Mouse (Mus musculus): ENCODE measurements around the gene Gm43191. TPM values are rescaled to one million over a fixed set of nuclear protein-coding genes. Genes with fewer than 3 reads are reported as not detected.

Gm43191 gene
- polyA plus RNA-seq, 1 experiment from 2014 or later, result not detected

- Histone ChIP-seq H3K36me3 (ENCODE audit: control insufficient read depth, insufficient read depth, low read length) (no peaks in the 10 kb centered on the region; the same call in 1 of the 2 replicates), H3K4me2 (ENCODE audit: low read depth, severe bottlenecking) (no peak overlapping the region), H3K9me3 (ENCODE audit: control insufficient read depth, low read length) (no peaks in the 10 kb centered on the region), H3K4me3 (ENCODE audit: low read depth, low read length) (no peak overlapping the region), H3K27me3 (ENCODE audit: control insufficient read depth, insufficient read depth, low read length) (no peaks in the 10 kb centered on the region), H3K9ac (ENCODE audit: low read length) (no peak overlapping the region), H3K4me1 (ENCODE audit: control insufficient read depth, insufficient read depth, low read length) (no peaks in the 10 kb centered on the region), H3K27ac (replicated peaks; ENCODE audit: low read depth, low read length) (no peak overlapping the region)
- WGBS, result 100% methylated on average over 1 of the region's 1 CpGs
- DNase-seq (ENCODE audit: low spot score) (no peak), ATAC-seq (ENCODE audit: insufficient number of reproducible peaks, low FRiP score, low TSS enrichment, low read depth) (no peak)
Observed at GRCm38 (mm10) chr3:116631459-116631858, 49.6 kb downstream of the Gm43191 start.

- Histone ChIP-seq H3K27me3 (ENCODE audit: control insufficient read depth, insufficient read depth, low read length) (no peaks in the 10 kb centered on the region), H3K4me2 (ENCODE audit: low read depth, severe bottlenecking) (no peak overlapping the region), H3K36me3 (ENCODE audit: control insufficient read depth, insufficient read depth, low read length) (peaks cover 3% of the 10 kb centered on the region; the same call in 1 of the 2 replicates), H3K9me3 (ENCODE audit: control insufficient read depth, low read length) (no peaks in the 10 kb centered on the region), H3K4me3 (ENCODE audit: low read depth, low read length) (no peak overlapping the region), H3K9ac (ENCODE audit: low read length) (no peak overlapping the region), H3K4me1 (ENCODE audit: control insufficient read depth, insufficient read depth, low read length) (no peaks in the 10 kb centered on the region), H3K27ac (replicated peaks; ENCODE audit: low read depth, low read length) (no peak overlapping the region)
- DNase-seq (ENCODE audit: low spot score) (no peak), ATAC-seq (ENCODE audit: insufficient number of reproducible peaks, low FRiP score, low TSS enrichment, low read depth) (no peak)
- WGBS, result 91% methylated on average over 7 of the region's 7 CpGs
Observed at GRCm38 (mm10) chr3:116622641-116623040, 58.4 kb downstream of the Gm43191 start.

- Histone ChIP-seq H3K9me3 (ENCODE audit: control insufficient read depth, low read length) (no peaks in the 10 kb centered on the region), H3K4me3 (ENCODE audit: low read depth, low read length) (no peak overlapping the region), H3K4me1 (ENCODE audit: control insufficient read depth, insufficient read depth, low read length) (no peaks in the 10 kb centered on the region), H3K27ac (replicated peaks; ENCODE audit: low read depth, low read length) (no peak overlapping the region), H3K27me3 (ENCODE audit: control insufficient read depth, insufficient read depth, low read length) (no peaks in the 10 kb centered on the region), H3K4me2 (ENCODE audit: low read depth, severe bottlenecking) (no peak overlapping the region), H3K9ac (ENCODE audit: low read length) (no peak overlapping the region), H3K36me3 (ENCODE audit: control insufficient read depth, insufficient read depth, low read length) (peaks cover 7% of the 10 kb centered on the region; the same call in 1 of the 2 replicates)
- WGBS, result 93% methylated on average over 7 of the region's 7 CpGs
- DNase-seq (ENCODE audit: low spot score), result no peak
- ATAC-seq (ENCODE audit: insufficient number of reproducible peaks, low FRiP score, low TSS enrichment, low read depth), result no peak
Observed at GRCm38 (mm10) chr3:116620636-116621370, 60.3 kb downstream of the Gm43191 start.

- peaks cover 12% of the 10 kb centered on the region; the same call in 1 of the 2 replicates for H3K36me3 ChIP-seq (ENCODE audit: control insufficient read depth, insufficient read depth, low read length)
Observed at GRCm38 (mm10) chr3:116618855-116619254, 62.2 kb downstream of the Gm43191 start.

GRCm38 (mm10) chr3:116615318-116616068 is 65.6 kb downstream of the Gm43191 start:
- Histone ChIP-seq H3K9ac (ENCODE audit: low read length) (no peak overlapping the region), H3K9me3 (ENCODE audit: control insufficient read depth, low read length) (no peaks in the 10 kb centered on the region), H3K4me2 (ENCODE audit: low read depth, severe bottlenecking) (no peak overlapping the region), H3K36me3 (ENCODE audit: control insufficient read depth, insufficient read depth, low read length) (peaks cover 14% of the 10 kb centered on the region; the same call in 1 of the 2 replicates), H3K27me3 (ENCODE audit: control insufficient read depth, insufficient read depth, low read length) (no peaks in the 10 kb centered on the region), H3K4me3 (ENCODE audit: low read depth, low read length) (no peak overlapping the region), H3K4me1 (ENCODE audit: control insufficient read depth, insufficient read depth, low read length) (no peaks in the 10 kb centered on the region), H3K27ac (replicated peaks; ENCODE audit: low read depth, low read length) (no peak overlapping the region)
- ATAC-seq (ENCODE audit: insufficient number of reproducible peaks, low FRiP score, low TSS enrichment, low read depth), result no peak
- 91% methylated on average over 8 of the region's 8 CpGs for WGBS
- no peak for DNase-seq (ENCODE audit: low spot score)

More at GRCm38 (mm10) chr3:116618855-116619254, 62.2 kb downstream of the Gm43191 start:
- H3K9me3 ChIP-seq (ENCODE audit: control insufficient read depth, low read length), result no peaks in the 10 kb centered on the region
- ATAC-seq (ENCODE audit: insufficient number of reproducible peaks, low FRiP score, low TSS enrichment, low read depth) (no peak), DNase-seq (ENCODE audit: low spot score) (no peak)
- 92% methylated on average over 6 of the region's 6 CpGs for WGBS
- H3K9ac ChIP-seq (ENCODE audit: low read length), result no peak overlapping the region
- no peaks in the 10 kb centered on the region for H3K27me3 ChIP-seq (ENCODE audit: control insufficient read depth, insufficient read depth, low read length)
- H3K4me2 ChIP-seq (ENCODE audit: low read depth, severe bottlenecking), result no peak overlapping the region
- H3K4me1 ChIP-seq (ENCODE audit: control insufficient read depth, insufficient read depth, low read length), result no peaks in the 10 kb centered on the region
- H3K4me3 ChIP-seq (ENCODE audit: low read depth, low read length), result no peak overlapping the region
- no peak overlapping the region for H3K27ac ChIP-seq (replicated peaks; ENCODE audit: low read depth, low read length)

GRCm38 (mm10) chr3:116614295-116614892 is 66.7 kb downstream of the Gm43191 start, which contains the start of gene Trmt13:
TSS of gene Trmt13 (minus strand) at chr3:116614587.
- Histone ChIP-seq H3K4me2 (ENCODE audit: low read depth, severe bottlenecking) (no peak within 1 kb of the TSS), H3K9ac (ENCODE audit: low read length) (no peak within 1 kb of the TSS), H3K27ac (replicated peaks; ENCODE audit: low read depth, low read length) (no peak within 1 kb of the TSS), H3K36me3 (ENCODE audit: control insufficient read depth, insufficient read depth, low read length) (peaks cover 11% of the 10 kb centered on the region; the same call in 1 of the 2 replicates), H3K4me3 (ENCODE audit: low read depth, low read length) (no peak within 1 kb of the TSS), H3K27me3 (ENCODE audit: control insufficient read depth, insufficient read depth, low read length) (no peaks in the 10 kb centered on the region), H3K4me1 (ENCODE audit: control insufficient read depth, insufficient read depth, low read length) (no peaks in the 10 kb centered on the region), H3K9me3 (ENCODE audit: control insufficient read depth, low read length) (no peaks in the 10 kb centered on the region)
- DNase-seq (ENCODE audit: low spot score) (no peak), ATAC-seq (ENCODE audit: insufficient number of reproducible peaks, low FRiP score, low TSS enrichment, low read depth) (no peak)
- 92% methylated on average over 10 of the region's 10 CpGs for WGBS

GRCm38 (mm10) chr3:116604570-116604969 is 76.5 kb downstream of the Gm43191 start:
- ATAC-seq (ENCODE audit: insufficient number of reproducible peaks, low FRiP score, low TSS enrichment, low read depth) (no peak), DNase-seq (ENCODE audit: low spot score) (no peak)
- H3K4me3 ChIP-seq (ENCODE audit: low read depth, low read length), result no peak overlapping the region
- H3K27ac ChIP-seq (replicated peaks; ENCODE audit: low read depth, low read length), result no peak overlapping the region
- WGBS, result 87% methylated on average over 9 of the region's 9 CpGs
- no peaks in the 10 kb centered on the region for H3K27me3 ChIP-seq (ENCODE audit: control insufficient read depth, insufficient read depth, low read length)
- H3K36me3 ChIP-seq (ENCODE audit: control insufficient read depth, insufficient read depth, low read length), result no peaks in the 10 kb centered on the region
- H3K9me3 ChIP-seq (ENCODE audit: control insufficient read depth, low read length), result no peaks in the 10 kb centered on the region
- no peak overlapping the region for H3K4me2 ChIP-seq (ENCODE audit: low read depth, severe bottlenecking)
- H3K9ac ChIP-seq (ENCODE audit: low read length), result no peak overlapping the region
- H3K4me1 ChIP-seq (ENCODE audit: control insufficient read depth, insufficient read depth, low read length), result no peaks in the 10 kb centered on the region

- H3K9ac ChIP-seq (ENCODE audit: low read length), result no peak overlapping the region
- DNase-seq (ENCODE audit: low spot score) (no peak), ATAC-seq (ENCODE audit: insufficient number of reproducible peaks, low FRiP score, low TSS enrichment, low read depth) (no peak)
- 91% methylated on average over 5 of the region's 5 CpGs for WGBS
- H3K27me3 ChIP-seq (ENCODE audit: control insufficient read depth, insufficient read depth, low read length), result no peaks in the 10 kb centered on the region
- H3K4me3 ChIP-seq (ENCODE audit: low read depth, low read length), result no peak overlapping the region
- H3K36me3 ChIP-seq (ENCODE audit: control insufficient read depth, insufficient read depth, low read length), result no peaks in the 10 kb centered on the region
- no peaks in the 10 kb centered on the region for H3K9me3 ChIP-seq (ENCODE audit: control insufficient read depth, low read length)
- no peaks in the 10 kb centered on the region for H3K4me1 ChIP-seq (ENCODE audit: control insufficient read depth, insufficient read depth, low read length)
- H3K4me2 ChIP-seq (ENCODE audit: low read depth, severe bottlenecking), result no peak overlapping the region
- no peak overlapping the region for H3K27ac ChIP-seq (replicated peaks; ENCODE audit: low read depth, low read length)
Observed at GRCm38 (mm10) chr3:116601781-116602180, 79.3 kb downstream of the Gm43191 start.

All from limb, embryonic 11.5 days (tissue).